Mouse (Mus musculus): Measurements from ENCODE around the gene Stk4. TPM values are rescaled to one million over a fixed set of nuclear protein-coding genes. Genes with fewer than 3 reads are reported as not detected.

Gene Stk4
- total and polyA plus RNA-seq, 3 experiments, result 51.4 to 77.5 (median 64.4) TPM

GRCm38 (mm10) chr2:164047197-164047690 is 22.9 kb upstream of the Stk4 start:
- 0 out of 2 replicates have a peak, but pooled peaks have one; percentile 19 for TF ChIP-seq POLR2A (IDR thresholded peaks at IDR 0.05; ENCODE audit: low read depth, low read length)
- TF ChIP-seq MYC (IDR thresholded peaks at IDR 0.05; ENCODE audit: low read depth, low read length), result no peak
- TF ChIP-seq MAFK (IDR thresholded peaks at IDR 0.05; ENCODE audit: insufficient replicate concordance, low read length), result no peak
- Histone ChIP-seq H3K27me3 (replicated peaks) (no peaks in the 10 kb centered on the region), H3K4me2 (ENCODE audit: insufficient read depth, low read depth, poor library complexity, severe bottlenecking) (peak overlapping the region; percentile 25; the same call in 1 of the 2 replicates), H3K4me3 (replicated peaks in 1 of 3; ENCODE audit: low read depth in 2 of 3, low read length in 2 of 3, poor library complexity in 1 of 3) (peak overlapping the region; percentile 38 to 47 (median 44)), H3K36me3 (replicated peaks in 1 of 2; ENCODE audit: control insufficient read depth in 1 of 2, insufficient read depth in 1 of 2, low read length in 1 of 2) (peaks cover 3 to 27% of the 10 kb centered on the region in 2 experiments), H3K4me1 (ENCODE audit: control insufficient read depth in 1 of 2, insufficient read depth in 2 of 2) (peaks cover 5 to 11% of the 10 kb centered on the region in 2 experiments; a peak in 3 of 4 replicates), H3K9me3 (replicated peaks; ENCODE audit: low read length) (no peaks in the 10 kb centered on the region), H3K9ac (ENCODE audit: insufficient read depth, low read depth) (no peak overlapping the region), H3K27ac (ENCODE audit: insufficient read depth, low read depth) (no peak overlapping the region), H3K79me2 (replicated peaks; ENCODE audit: control insufficient read depth, extremely low read depth, insufficient read depth, poor library complexity, severe bottlenecking) (no peaks in the 10 kb centered on the region)
- in situ Hi-C loops (cut with MboI; ENCODE audit: low pct_ligation_motif_present, low pct_unique_long_range_greater_than_20kb, low sequenced_read_pairs), result no loop called here
- dilution Hi-C loops (cut with MboI; ENCODE audit: extremely low pct_ligation_motif_present, extremely low pct_unique_long_range_greater_than_20kb, low sequenced_read_pairs), result no loop called here
- DNase-seq (ENCODE audit: extremely low read depth), result peak; percentile 61

- H3K9me3 ChIP-seq (replicated peaks; ENCODE audit: low read length), result no peaks in the 10 kb centered on the region
- in situ Hi-C loops (cut with MboI; ENCODE audit: low pct_ligation_motif_present, low pct_unique_long_range_greater_than_20kb, low sequenced_read_pairs), result no loop called here
- no peak overlapping the region for H3K4me2 ChIP-seq (ENCODE audit: insufficient read depth, low read depth, poor library complexity, severe bottlenecking)
- no peaks in the 10 kb centered on the region for H3K79me2 ChIP-seq (replicated peaks; ENCODE audit: control insufficient read depth, extremely low read depth, insufficient read depth, poor library complexity, severe bottlenecking)
- no peak for TF ChIP-seq CHD1 (IDR thresholded peaks at IDR 0.05; ENCODE audit: low read depth, low read length)
- TF ChIP-seq EP300 (IDR thresholded peaks at IDR 0.05; ENCODE audit: low read length), result no peak
- TF ChIP-seq USF1 (IDR thresholded peaks at IDR 0.05; ENCODE audit: low read depth, low read length), result no peak
- H3K4me1 ChIP-seq (ENCODE audit: control insufficient read depth in 1 of 2, insufficient read depth in 2 of 2), result no peaks in the 10 kb centered on the region
- no peak overlapping the region for H3K4me3 ChIP-seq (replicated peaks in 1 of 3; ENCODE audit: low read depth in 2 of 3, low read length in 2 of 3, poor library complexity in 1 of 3)
- peaks cover 56 to 89% of the 10 kb centered on the region in 2 experiments for H3K36me3 ChIP-seq (replicated peaks in 1 of 2; ENCODE audit: control insufficient read depth in 1 of 2, insufficient read depth in 1 of 2, low read length in 1 of 2)
- H3K27me3 ChIP-seq (replicated peaks), result no peaks in the 10 kb centered on the region
- H3K27ac ChIP-seq (ENCODE audit: insufficient read depth, low read depth), result no peak overlapping the region
- no peak overlapping the region for H3K9ac ChIP-seq (ENCODE audit: insufficient read depth, low read depth)
- dilution Hi-C loops (cut with MboI; ENCODE audit: extremely low pct_ligation_motif_present, extremely low pct_unique_long_range_greater_than_20kb, low sequenced_read_pairs), result no loop called here
- no peak for DNase-seq (ENCODE audit: extremely low read depth)
Observed at GRCm38 (mm10) chr2:164053767-164054166, 16.4 kb upstream of the Stk4 start.

- DNase-seq (ENCODE audit: extremely low read depth), result no peak
- TF ChIP-seq TCF12 (IDR thresholded peaks at IDR 0.05; ENCODE audit: low read depth, low read length), result no peak
- no peak for TF ChIP-seq MAZ (IDR thresholded peaks at IDR 0.05; ENCODE audit: low read depth, low read length)
- no peak for TF ChIP-seq JUN (IDR thresholded peaks at IDR 0.05; ENCODE audit: insufficient read depth, low read depth, low read length)
- TF ChIP-seq TBP (conservative IDR thresholded peaks at IDR 0.05; ENCODE audit: low read depth, low read length), result no peak
- TF ChIP-seq PAX5 (IDR thresholded peaks at IDR 0.05; ENCODE audit: low read length), result no peak
Observed at GRCm38 (mm10) chr2:164054671-164055070, 15.5 kb upstream of the Stk4 start.

More at GRCm38 (mm10) chr2:164054671-164055070, 15.5 kb upstream of the Stk4 start:
- dilution Hi-C loops (cut with MboI; ENCODE audit: extremely low pct_ligation_motif_present, extremely low pct_unique_long_range_greater_than_20kb, low sequenced_read_pairs), result no loop called here
- Histone ChIP-seq H3K4me1 (ENCODE audit: control insufficient read depth in 1 of 2, insufficient read depth in 2 of 2) (no peaks in the 10 kb centered on the region), H3K27me3 (replicated peaks) (no peaks in the 10 kb centered on the region), H3K4me2 (ENCODE audit: insufficient read depth, low read depth, poor library complexity, severe bottlenecking) (no peak overlapping the region), H3K9me3 (replicated peaks; ENCODE audit: low read length) (no peaks in the 10 kb centered on the region), H3K36me3 (replicated peaks in 1 of 2; ENCODE audit: control insufficient read depth in 1 of 2, insufficient read depth in 1 of 2, low read length in 1 of 2) (peaks cover 65 to 94% of the 10 kb centered on the region in 2 experiments), H3K4me3 (replicated peaks in 1 of 3; ENCODE audit: low read depth in 2 of 3, low read length in 2 of 3, poor library complexity in 1 of 3) (no peak overlapping the region), H3K9ac (ENCODE audit: insufficient read depth, low read depth) (no peak overlapping the region), H3K27ac (ENCODE audit: insufficient read depth, low read depth) (no peak overlapping the region), H3K79me2 (replicated peaks; ENCODE audit: control insufficient read depth, extremely low read depth, insufficient read depth, poor library complexity, severe bottlenecking) (no peaks in the 10 kb centered on the region)
- in situ Hi-C loops (cut with MboI; ENCODE audit: low pct_ligation_motif_present, low pct_unique_long_range_greater_than_20kb, low sequenced_read_pairs), result no loop called here
